Mouse (Mus musculus) limb, embryonic 14.5 days (tissue): Measurements from ENCODE around the gene Gpr22. TPM values are rescaled to one million over a fixed set of nuclear protein-coding genes. Genes with fewer than 3 reads are reported as not detected.

Experiments used
- ATAC-seq: fragments of 200-750 bp; cut with Nextera tagmentation; 2 replicates; pipeline ENCODE4 v1.8.0; 2017; ENCODE audit warnings: low read depth, moderate number of reproducible peaks, moderate TSS enrichment; ENCODE audit not compliant: low FRiP score
- DNase-seq: peaks from one replicate; pipeline ENCODE4 v3.0.0-alpha.2; 2015; ENCODE audit warnings: low spot score
- H3K27ac ChIP-seq: fragments of 300-500 bp; sonication (generic); replicated peaks from 2 replicates; pipeline ENCODE4 v1.5.1; 2014; ENCODE audit warnings: low read depth, mild to moderate bottlenecking, low read length, moderate library complexity, mixed read lengths
- H3K27me3 ChIP-seq: fragments of 300-500 bp; sonication (generic); 2 replicates; pipeline ENCODE4 v1.6.1; 2014; ENCODE audit warnings: low read length, mixed read lengths; ENCODE audit not compliant: control insufficient read depth, insufficient read depth
- H3K36me3 ChIP-seq: fragments of 300-500 bp; sonication (generic); 2 replicates; pipeline ENCODE4 v1.6.1; 2014; ENCODE audit warnings: mild to moderate bottlenecking, low read length, moderate library complexity, mixed read lengths; ENCODE audit not compliant: control insufficient read depth, insufficient read depth
- H3K4me1 ChIP-seq: fragments of 300-500 bp; sonication (generic); 2 replicates; pipeline ENCODE4 v1.6.1; 2014; ENCODE audit warnings: antibody characterized with exemption, low read length, mixed read lengths; ENCODE audit not compliant: control insufficient read depth, insufficient read depth
- H3K4me2 ChIP-seq: fragments of 300-500 bp; sonication (generic); replicated peaks from 2 replicates; pipeline ENCODE4 v1.6.1; 2014; ENCODE audit warnings: low read depth, mild to moderate bottlenecking, low read length, moderate library complexity; ENCODE audit not compliant: severe bottlenecking
- H3K4me3 ChIP-seq: fragments of 300-500 bp; sonication (generic); replicated peaks from 2 replicates; pipeline ENCODE4 v1.5.1; 2014; ENCODE audit warnings: low read length
- H3K9ac ChIP-seq: fragments of 300-500 bp; sonication (generic); 2 replicates; pipeline ENCODE4 v1.6.1; 2014; ENCODE audit warnings: mild to moderate bottlenecking, low read depth, low read length, moderate library complexity; ENCODE audit not compliant: severe bottlenecking
- H3K9me3 ChIP-seq: fragments of 300-500 bp; sonication (generic); 2 replicates; pipeline ENCODE4 v1.6.1; 2016; ENCODE audit warnings: low read length; ENCODE audit not compliant: control insufficient read depth
- POLR2A ChIP-seq: fragments of 200-500 bp; IDR thresholded peaks from 2 replicates; pipeline ENCODE4 v1.8.0; 2012; ENCODE audit warnings: inconsistent platforms, mild to moderate bottlenecking, moderate library complexity, borderline replicate concordance; ENCODE audit not compliant: insufficient read depth, insufficient read length; ENCODE audit errors: extremely low read depth
- WGBS: fragments of 180-500 bp; shearing (Covaris S2); extraction: QIAGEN DNeasy Blood & Tissue Kit; methylation state at CpG from one replicate; pipeline ENCODE4 v1.1.7; 2014; 5-methylcytosine and 5-hydroxymethylcytosine counted together
- polyA plus RNA-seq, 2 experiments: library from polyadenylated mRNA; depleted of rRNA in 1 of 2; stranded (reverse) in 1 of 2; unstranded in 1 of 2; fragments of >200 nt; fragmentation: Nextera tagmentation in 1 of 2; extraction: Ambion mirVana in 1 of 2; gene quantifications; 2 replicates each; pipeline versions ENCODE4 v1.2.1 to v1.2.3; 2012 to 2014

Gene Gpr22
- polyA plus RNA-seq, 2 experiments, result 0.14 to 0.32 TPM

- no peaks in the 10 kb centered on the region for H3K9me3 ChIP-seq
- ATAC-seq, result no peak
- WGBS, result 37% methylated on average over 1 of the region's 1 CpGs
Observed at GRCm38 (mm10) chr12:31707531-31707930, 6.2 kb downstream of the Gpr22 start.

GRCm38 (mm10) chr12:31706168-31706567, 7.6 kb downstream of the Gpr22 start:
- no peak overlapping the region for H3K4me2 ChIP-seq
- no peaks in the 10 kb centered on the region for H3K36me3 ChIP-seq
- no peaks in the 10 kb centered on the region for H3K4me1 ChIP-seq
- H3K9ac ChIP-seq, result no peak overlapping the region
- 46% methylated on average over 2 of the region's 2 CpGs for WGBS
- no peak overlapping the region for H3K4me3 ChIP-seq
- H3K27ac ChIP-seq, result no peak overlapping the region
- no peak for TF ChIP-seq POLR2A
- no peaks in the 10 kb centered on the region for H3K9me3 ChIP-seq
- H3K27me3 ChIP-seq, result no peaks in the 10 kb centered on the region
- no peak for DNase-seq
- no peak for ATAC-seq

More at GRCm38 (mm10) chr12:31707531-31707930, 6.2 kb downstream of the Gpr22 start:
- Histone ChIP-seq H3K27ac (no peak overlapping the region), H3K36me3 (no peaks in the 10 kb centered on the region), H3K4me2 (no peak overlapping the region), H3K9ac (no peak overlapping the region), H3K4me3 (no peak overlapping the region), H3K4me1 (no peaks in the 10 kb centered on the region), H3K27me3 (no peaks in the 10 kb centered on the region)
- no peak for TF ChIP-seq POLR2A
- DNase-seq, result peak; percentile 34

DNA sequence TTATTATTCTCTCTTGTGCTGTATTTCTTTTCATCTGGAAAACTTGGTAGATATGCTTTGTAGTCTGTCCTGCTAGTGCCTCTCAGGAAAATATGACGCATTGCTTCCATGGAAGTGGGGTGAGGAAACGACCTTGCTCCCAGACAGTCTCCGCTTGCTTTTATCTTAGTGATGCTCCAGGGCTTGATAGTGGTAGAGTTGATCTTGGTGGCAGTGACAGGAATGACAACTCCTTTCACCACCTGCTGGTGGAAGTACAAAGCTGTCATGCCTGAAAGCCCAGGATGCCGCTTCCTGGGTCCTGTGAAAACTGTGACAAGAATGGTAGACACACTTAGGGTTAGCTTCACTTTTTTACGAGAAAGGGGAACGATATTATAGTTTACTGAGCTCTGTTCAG, 9.8 kb downstream of the Gpr22 start:
- WGBS, result 73% methylated on average over 6 of the region's 6 CpGs

GRCm38 (mm10) chr12:31701411-31701810, 12.3 kb downstream of the Gpr22 start:
- H3K9ac ChIP-seq, result no peak overlapping the region
- ATAC-seq (no peak), DNase-seq (peak; percentile 16)
- peaks cover 7% of the 10 kb centered on the region; the same call in 1 of the 2 replicates for H3K36me3 ChIP-seq
- no peak overlapping the region for H3K27ac ChIP-seq
- H3K4me2 ChIP-seq, result no peak overlapping the region
- no peaks in the 10 kb centered on the region for H3K27me3 ChIP-seq
- no peaks in the 10 kb centered on the region for H3K4me1 ChIP-seq
- H3K9me3 ChIP-seq, result peaks cover 8% of the 10 kb centered on the region; the same call in 1 of the 2 replicates
- 58% methylated on average over 5 of the region's 5 CpGs for WGBS
- H3K4me3 ChIP-seq, result no peak overlapping the region
- no peak for TF ChIP-seq POLR2A

More for the DNA sequence above, 9.8 kb downstream of the Gpr22 start:
- Histone ChIP-seq H3K36me3 (no peaks in the 10 kb centered on the region), H3K9ac (no peak overlapping the region), H3K4me2 (no peak overlapping the region), H3K27me3 (no peaks in the 10 kb centered on the region), H3K4me1 (no peaks in the 10 kb centered on the region), H3K9me3 (no peaks in the 10 kb centered on the region), H3K27ac (no peak overlapping the region), H3K4me3 (no peak overlapping the region)
- no peak for DNase-seq
- ATAC-seq, result no peak
- TF ChIP-seq POLR2A, result no peak

GRCm38 (mm10) chr12:31700623-31701347, 13.0 kb downstream of the Gpr22 start:
- 75% methylated on average over 5 of the region's 5 CpGs for WGBS
- no peak overlapping the region for H3K4me3 ChIP-seq
- no peaks in the 10 kb centered on the region for H3K4me1 ChIP-seq
- no peak for TF ChIP-seq POLR2A
- H3K9ac ChIP-seq, result no peak overlapping the region
- no peaks in the 10 kb centered on the region for H3K27me3 ChIP-seq
- no peak overlapping the region for H3K4me2 ChIP-seq
- no peak overlapping the region for H3K27ac ChIP-seq
- H3K9me3 ChIP-seq, result peaks cover 8% of the 10 kb centered on the region; the same call in 1 of the 2 replicates
- DNase-seq (no peak), ATAC-seq (no peak)
- H3K36me3 ChIP-seq, result peaks cover 7% of the 10 kb centered on the region; the same call in 1 of the 2 replicates

GRCm38 (mm10) chr12:31693278-31693677, 20.5 kb downstream of the Gpr22 start:
- no peak overlapping the region for H3K27ac ChIP-seq
- WGBS, result 97% methylated on average over 1 of the region's 1 CpGs
- peaks cover 8% of the 10 kb centered on the region; the same call in 1 of the 2 replicates for H3K9me3 ChIP-seq

More at GRCm38 (mm10) chr12:31693278-31693677, 20.5 kb downstream of the Gpr22 start:
- no peak for TF ChIP-seq POLR2A
- no peaks in the 10 kb centered on the region for H3K4me1 ChIP-seq
- no peak overlapping the region for H3K4me2 ChIP-seq
- peaks cover 9% of the 10 kb centered on the region for H3K36me3 ChIP-seq
- DNase-seq (no peak), ATAC-seq (no peak)
- no peak overlapping the region for H3K4me3 ChIP-seq
- H3K27me3 ChIP-seq, result no peaks in the 10 kb centered on the region
- no peak overlapping the region for H3K9ac ChIP-seq
